Comparison of ENCODE assay signal across 8 mouse cellular contexts in genomic region chr7:25333596-25334307, GRCm38 (mm10). TPM values are rescaled to one million over a fixed set of nuclear protein-coding genes. Genes with fewer than 3 reads are reported as not detected.
DNase-seq lines count a peak whose midpoint lies in the region; ATAC-seq lines count a peak whose summit lies in the region.

No protein-coding gene starts in this region.

- no peak overlapping the region for H3K9ac ChIP-seq in hindbrain, embryonic 16.5 days (ENCODE audit: low read depth, low read length)

- 32% methylated on average over 16 of the region's 16 CpGs for WGBS in hindbrain, embryonic 16.5 days

- DNase-seq in adipocyte (ENCODE audit: low spot score) = peak; percentile 78
- DNase-seq in cerebellum, postnatal 25 days = peak; percentile 69 to 81
- peak; percentile 72 for DNase-seq in gastrocnemius, adult 18-20 months (ENCODE audit: low spot score)
- DNase-seq in left cerebral cortex, adult 18-20 months (ENCODE audit: low spot score in 2 of 2) = peak; percentile 56 to 62
- peak; percentile 71 for DNase-seq in right cerebral cortex, postnatal 4 days

- H3K4me2 ChIP-seq in hindbrain, embryonic 16.5 days (ENCODE audit: low read length) = no peak overlapping the region

- H3K9me3 ChIP-seq in hindbrain, embryonic 16.5 days (ENCODE audit: control insufficient read depth, low read length) = no peaks in the 10 kb centered on the region

- no peak overlapping the region for H3K4me3 ChIP-seq in hindbrain, embryonic 16.5 days (ENCODE audit: low read length)

- H3K27ac ChIP-seq in hindbrain, embryonic 16.5 days (ENCODE audit: low read depth, low read length) = no peak overlapping the region

- H3K4me1 ChIP-seq in hindbrain, embryonic 16.5 days (ENCODE audit: control insufficient read depth, insufficient read depth, low read depth, low read length) = no peaks in the 10 kb centered on the region

- ATAC-seq in hindbrain, embryonic 16.5 days = 0 out of 2 replicates have a peak, but pooled peaks have one; percentile 57
- ATAC-seq in megakaryocyte, adult 5-6 weeks (ENCODE audit: poor library complexity, severe bottlenecking) = peak; percentile 74
- ATAC-seq in activated CD4-positive, CD25-positive, alpha-beta regulatory T cell, adult 4 months = no peak

- H3K36me3 ChIP-seq in hindbrain, embryonic 16.5 days (ENCODE audit: control insufficient read depth, insufficient read depth, low read length) = peaks cover 42% of the 10 kb centered on the region

- no peaks in the 10 kb centered on the region for H3K27me3 ChIP-seq in hindbrain, embryonic 16.5 days (replicated peaks; ENCODE audit: control insufficient read depth, insufficient read depth, low read length)

RNA-seq across cellular contexts. Expression of gene Megf8, which starts 16.8 kb away (rescaled TPM):
- 10 to 100 TPM; 20.3 to 22.0 TPM for total RNA-seq in gastrocnemius, adult 18-20 months (2021)
- polyA plus RNA-seq in hindbrain, embryonic 16.5 days (2015; fragmentation: Nextera tagmentation; extraction: Ambion mirVana) = 23.6 and 23.7 TPM in 2 replicates
- total RNA-seq in left cerebral cortex, adult 18-20 months (2021) = 100 to 1,000 TPM; 100 to 102 TPM
- total RNA-seq in megakaryocyte, adult 5-6 weeks (2015) = 1.0 and 1.1 TPM in 2 replicates
- 1.3 and 2.1 TPM in 2 replicates for total RNA-seq in megakaryocyte, adult 5-6 weeks (2017)
- under 1 TPM in 1 of 2 experiments, not detected in 1; 0.03 TPM for polyA plus RNA-seq in activated CD4-positive, CD25-positive, alpha-beta regulatory T cell, adult 4 months (2017; shearing (Covaris generic))

RNA-seq across cellular contexts. Expression of gene Tmem145, which starts 27.8 kb away (rescaled TPM):
- total RNA-seq in gastrocnemius, adult 18-20 months (2021) = not detected
- 78.7 and 85.0 TPM in 2 replicates for polyA plus RNA-seq in hindbrain, embryonic 16.5 days (2015; fragmentation: Nextera tagmentation; extraction: Ambion mirVana)
- 10 to 100 TPM; 45.4 to 46.6 TPM for total RNA-seq in left cerebral cortex, adult 18-20 months (2021)
- total RNA-seq in megakaryocyte, adult 5-6 weeks (2015) = not detected in 2 replicates
- total RNA-seq in megakaryocyte, adult 5-6 weeks (2017) = not detected in 2 replicates
- not detected for polyA plus RNA-seq in activated CD4-positive, CD25-positive, alpha-beta regulatory T cell, adult 4 months (2017; shearing (Covaris generic))

RNA-seq across cellular contexts. Expression of gene Prr19, which starts 32.5 kb away (rescaled TPM):
- total RNA-seq in gastrocnemius, adult 18-20 months (2021) = not detected
- polyA plus RNA-seq in hindbrain, embryonic 16.5 days (2015; fragmentation: Nextera tagmentation; extraction: Ambion mirVana) = 4.7 and 4.8 TPM in 2 replicates
- total RNA-seq in left cerebral cortex, adult 18-20 months (2021) = not detected
- total RNA-seq in megakaryocyte, adult 5-6 weeks (2015) = not detected in 2 replicates
- not detected in 2 replicates for total RNA-seq in megakaryocyte, adult 5-6 weeks (2017)
- polyA plus RNA-seq in activated CD4-positive, CD25-positive, alpha-beta regulatory T cell, adult 4 months (2017; shearing (Covaris generic)) = not detected

RNA-seq across cellular contexts. Expression of gene Cnfn, which starts 35.8 kb away (rescaled TPM):
- not detected for total RNA-seq in gastrocnemius, adult 18-20 months (2021)
- 0.54 and 0.90 TPM in 2 replicates for polyA plus RNA-seq in hindbrain, embryonic 16.5 days (2015; fragmentation: Nextera tagmentation; extraction: Ambion mirVana)
- total RNA-seq in left cerebral cortex, adult 18-20 months (2021) = not detected
- not detected in 2 replicates for total RNA-seq in megakaryocyte, adult 5-6 weeks (2015)
- not detected in 2 replicates for total RNA-seq in megakaryocyte, adult 5-6 weeks (2017)
- polyA plus RNA-seq in activated CD4-positive, CD25-positive, alpha-beta regulatory T cell, adult 4 months (2017; shearing (Covaris generic)) = not detected

RNA-seq across cellular contexts. Expression of gene Pafah1b3, which starts 36.0 kb away (rescaled TPM):
- 1 to 10 TPM in 1 of 2 experiments, under 1 TPM in 1; 0.82 to 1.1 TPM for total RNA-seq in gastrocnemius, adult 18-20 months (2021)
- polyA plus RNA-seq in hindbrain, embryonic 16.5 days (2015; fragmentation: Nextera tagmentation; extraction: Ambion mirVana) = 566 and 571 TPM in 2 replicates
- 10 to 100 TPM; 35.7 to 36.9 TPM for total RNA-seq in left cerebral cortex, adult 18-20 months (2021)
- 7.7 and 15.9 TPM in 2 replicates for total RNA-seq in megakaryocyte, adult 5-6 weeks (2015)
- total RNA-seq in megakaryocyte, adult 5-6 weeks (2017) = 7.7 and 14.6 TPM in 2 replicates
- polyA plus RNA-seq in activated CD4-positive, CD25-positive, alpha-beta regulatory T cell, adult 4 months (2017; shearing (Covaris generic)) = 10 to 100 TPM; 16.8 to 30.7 TPM

Comparison
In these comparisons a context has a peak if more than half of its experiments do, and no peak if none do; other contexts are left out.
1. RNA of gene Megf8, which starts 16.8 kb away (total RNA-seq): 100 to 102 TPM in left cerebral cortex, adult 18-20 months and 20.3 to 22.0 TPM in gastrocnemius, adult 18-20 months; 1.0 to 2.1 TPM in megakaryocyte, adult 5-6 weeks; every median in the first group is over 4 times any median in the second.
2. RNA of gene Tmem145, which starts 27.8 kb away (total RNA-seq): 45.4 to 46.6 TPM in left cerebral cortex, adult 18-20 months; not detected in gastrocnemius, adult 18-20 months and not detected in megakaryocyte, adult 5-6 weeks; every median in the first group is over 10 times any median in the second.
3. Peak in every context shown above with its lines, with median percentiles within 50 percentile points of each other: DNase-seq.